Mouse (Mus musculus) embryonic facial prominence, embryonic 13.5 days (tissue): Measurements from ENCODE around the gene Atp2c1. TPM values are rescaled to one million over a fixed set of nuclear protein-coding genes. Genes with fewer than 3 reads are reported as not detected.

Experiments used
- ATAC-seq: fragments of 200-750 bp; cut with Nextera tagmentation; 2 replicates; pipeline ENCODE4 v1.8.0; 2017; ENCODE audit warnings: low read depth; ENCODE audit not compliant: insufficient number of reproducible peaks, insufficient read depth, low FRiP score, low TSS enrichment
- H3K27ac ChIP-seq: fragments of 300-500 bp; sonication (generic); 2 replicates; pipeline ENCODE4 v1.5.1; 2015; ENCODE audit warnings: moderate library complexity, mild to moderate bottlenecking, inconsistent platforms
- H3K27me3 ChIP-seq: fragments of 300-500 bp; sonication (generic); 2 replicates; pipeline ENCODE4 v1.6.1; 2015; ENCODE audit warnings: mild to moderate bottlenecking, inconsistent platforms
- H3K36me3 ChIP-seq: fragments of 300-500 bp; sonication (generic); 2 replicates; pipeline ENCODE4 v1.6.1; 2015; ENCODE audit warnings: mild to moderate bottlenecking, inconsistent platforms
- H3K4me1 ChIP-seq: fragments of 300-500 bp; sonication (generic); 2 replicates; pipeline ENCODE4 v1.6.1; 2015; ENCODE audit warnings: inconsistent platforms
- H3K4me2 ChIP-seq: fragments of 300-500 bp; sonication (generic); 2 replicates; pipeline ENCODE4 v1.6.1; 2015; ENCODE audit warnings: moderate library complexity, mild to moderate bottlenecking, inconsistent platforms
- H3K4me3 ChIP-seq: fragments of 300-500 bp; sonication (generic); 2 replicates; pipeline ENCODE4 v1.5.1; 2015; ENCODE audit warnings: mild to moderate bottlenecking, inconsistent platforms
- H3K9ac ChIP-seq: fragments of 300-500 bp; sonication (generic); 2 replicates; pipeline ENCODE4 v1.6.1; 2015; ENCODE audit warnings: mild to moderate bottlenecking, inconsistent platforms
- H3K9me3 ChIP-seq: fragments of 300-500 bp; sonication (generic); 2 replicates; pipeline ENCODE4 v1.6.1; 2016; ENCODE audit warnings: inconsistent platforms
- WGBS: fragments of 180-500 bp; shearing (Covaris S2); methylation state at CpG from one replicate; pipeline ENCODE4 v1.1.7; 2015; ENCODE audit warnings: mixed read lengths; 5-methylcytosine and 5-hydroxymethylcytosine counted together
- polyA plus RNA-seq: library from polyadenylated mRNA; unstranded; fragments of >200 nt; fragmentation: Nextera tagmentation; extraction: Ambion mirVana; gene quantifications from 2 replicates; pipeline ENCODE4 v1.2.1, GENCODE M21; 2015

Atp2c1 gene
- polyA plus RNA-seq = 53.3 and 54.4 TPM in 2 replicates

GRCm38 (mm10) chr9:105527219-105527618 lies at the start of gene Atp2c1:
Gene Atp2c1 (minus strand): TSS chr9:105527319.
- Histone ChIP-seq H3K27ac (no peak within 1 kb of the TSS), H3K9me3 (no peaks in the 10 kb centered on the region), H3K4me3 (no peak within 1 kb of the TSS), H3K4me1 (peaks cover 20% of the 10 kb centered on the region), H3K27me3 (no peaks in the 10 kb centered on the region), H3K36me3 (no peaks in the 10 kb centered on the region), H3K9ac (no peak within 1 kb of the TSS), H3K4me2 (no peak within 1 kb of the TSS)
- 92% methylated on average over 12 of the region's 12 CpGs for WGBS
- ATAC-seq = no peak

DNA sequence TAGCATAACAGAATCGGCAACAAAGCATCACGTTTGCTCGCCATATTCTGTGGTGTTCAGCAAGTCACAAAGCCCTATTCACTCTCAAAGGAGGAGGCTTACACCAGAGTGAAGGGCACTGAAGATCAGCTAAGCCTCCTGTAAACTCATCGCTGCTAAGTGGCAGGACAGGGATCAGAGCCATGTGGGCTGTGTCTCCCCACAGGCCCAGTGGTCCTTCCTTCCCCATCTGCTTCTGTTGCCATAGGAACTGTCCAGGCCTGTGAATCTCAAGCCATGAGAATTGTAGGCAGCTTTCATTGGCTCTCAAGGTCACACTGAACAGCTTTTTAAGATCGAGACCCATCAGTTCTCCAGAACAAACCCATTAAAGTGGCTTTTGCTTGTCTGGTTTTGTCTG lies 30.3 kb upstream of the Atp2c1 start:
- Histone ChIP-seq H3K4me3 (no peak overlapping the region), H3K9ac (no peak overlapping the region), H3K9me3 (no peaks in the 10 kb centered on the region), H3K4me2 (no peak overlapping the region), H3K36me3 (no peaks in the 10 kb centered on the region), H3K4me1 (peaks cover 21% of the 10 kb centered on the region; the same call in 1 of the 2 replicates), H3K27ac (no peak overlapping the region), H3K27me3 (no peaks in the 10 kb centered on the region)
- ATAC-seq = no peak
- WGBS = 91% methylated on average over 5 of the region's 5 CpGs

- H3K4me2 ChIP-seq = no peak overlapping the region
- H3K4me3 ChIP-seq = no peak overlapping the region
- WGBS = 76% methylated on average over 8 of the region's 8 CpGs
- ATAC-seq = no peak
- H3K36me3 ChIP-seq = no peaks in the 10 kb centered on the region
- peaks cover 21% of the 10 kb centered on the region; the same call in 1 of the 2 replicates for H3K4me1 ChIP-seq
- no peaks in the 10 kb centered on the region for H3K9me3 ChIP-seq
- no peaks in the 10 kb centered on the region for H3K27me3 ChIP-seq
- no peak overlapping the region for H3K27ac ChIP-seq
- no peak overlapping the region for H3K9ac ChIP-seq
Measured at GRCm38 (mm10) chr9:105556141-105556735, 29.1 kb upstream of the Atp2c1 start.

DNA sequence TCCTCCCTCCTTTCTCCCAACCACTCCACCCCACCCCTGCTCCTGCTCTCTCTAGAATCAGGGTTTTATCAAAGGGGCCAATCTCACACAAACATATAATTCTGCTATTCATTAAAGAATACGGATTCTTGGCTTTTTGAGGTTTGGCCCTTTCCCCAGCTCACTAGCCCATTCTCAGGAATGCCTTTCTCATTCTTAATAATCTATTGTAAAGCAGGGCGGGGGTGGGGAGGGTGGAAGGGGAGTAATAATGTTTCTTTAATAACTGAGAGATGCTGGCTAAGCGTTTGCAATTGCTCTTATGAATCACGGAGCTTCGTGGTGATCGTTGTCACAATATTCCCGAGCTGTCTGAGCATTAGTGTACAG lies 27.3 kb upstream of the Atp2c1 start:
- Histone ChIP-seq H3K4me1 (peaks cover 21% of the 10 kb centered on the region; the same call in 1 of the 2 replicates), H3K4me3 (peak overlapping the region; percentile 28), H3K36me3 (no peaks in the 10 kb centered on the region), H3K9ac (peak overlapping the region; percentile 54), H3K9me3 (no peaks in the 10 kb centered on the region), H3K27me3 (no peaks in the 10 kb centered on the region), H3K27ac (no peak overlapping the region), H3K4me2 (peak overlapping the region; percentile 52)
- WGBS = 49% methylated on average over 7 of the region's 7 CpGs
- no peak for ATAC-seq

DNA sequence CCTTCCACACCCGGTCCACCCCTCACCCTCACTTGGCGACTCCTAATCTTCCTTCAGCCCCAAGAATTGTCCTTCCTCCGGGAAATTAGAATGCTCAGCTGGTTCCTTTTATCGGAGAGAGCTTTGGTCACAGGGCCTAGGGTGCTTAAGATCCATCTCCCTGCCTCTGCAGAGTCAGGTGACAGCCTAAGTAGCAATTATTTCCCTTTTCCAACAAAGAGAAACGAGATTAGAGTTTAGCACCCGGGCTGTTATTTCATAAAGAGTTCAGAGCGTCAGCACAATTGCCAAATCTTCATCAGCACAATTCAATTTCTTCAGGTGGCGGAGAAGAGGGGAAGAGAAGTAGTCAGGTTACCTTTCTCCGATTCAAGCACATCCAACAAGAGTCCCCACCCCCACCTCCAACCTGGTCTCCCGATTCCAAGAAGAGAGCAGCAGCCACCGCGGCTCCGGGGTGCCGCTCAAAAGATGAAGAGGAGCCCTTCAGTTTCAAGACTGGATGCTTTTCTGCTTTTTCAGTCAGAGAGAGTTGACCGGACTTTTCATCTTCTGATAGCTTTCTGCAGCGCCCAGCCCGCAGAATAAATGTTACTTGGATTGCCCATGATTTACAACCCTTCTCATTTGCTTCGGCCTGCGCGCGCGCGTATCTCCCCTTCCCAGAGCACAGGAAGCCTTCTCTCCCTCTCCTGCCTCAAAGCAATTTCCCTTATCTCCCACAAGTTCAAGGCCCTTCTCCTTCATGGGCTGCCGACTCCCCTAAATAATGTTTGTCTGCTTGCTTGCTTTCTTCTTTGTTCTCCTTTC lies 26.7 kb upstream of the Atp2c1 start:
- peaks cover 21% of the 10 kb centered on the region; the same call in 1 of the 2 replicates for H3K4me1 ChIP-seq
- no peaks in the 10 kb centered on the region for H3K27me3 ChIP-seq
- no peak for ATAC-seq
- peak overlapping the region; percentile 52 for H3K4me2 ChIP-seq
- 13% methylated on average over 24 of the region's 24 CpGs for WGBS
- H3K9ac ChIP-seq = peak overlapping the region; percentile 54
- no peaks in the 10 kb centered on the region for H3K36me3 ChIP-seq
- peak overlapping the region; percentile 49 for H3K27ac ChIP-seq
- peak overlapping the region; percentile 28 for H3K4me3 ChIP-seq
- H3K9me3 ChIP-seq = no peaks in the 10 kb centered on the region

DNA sequence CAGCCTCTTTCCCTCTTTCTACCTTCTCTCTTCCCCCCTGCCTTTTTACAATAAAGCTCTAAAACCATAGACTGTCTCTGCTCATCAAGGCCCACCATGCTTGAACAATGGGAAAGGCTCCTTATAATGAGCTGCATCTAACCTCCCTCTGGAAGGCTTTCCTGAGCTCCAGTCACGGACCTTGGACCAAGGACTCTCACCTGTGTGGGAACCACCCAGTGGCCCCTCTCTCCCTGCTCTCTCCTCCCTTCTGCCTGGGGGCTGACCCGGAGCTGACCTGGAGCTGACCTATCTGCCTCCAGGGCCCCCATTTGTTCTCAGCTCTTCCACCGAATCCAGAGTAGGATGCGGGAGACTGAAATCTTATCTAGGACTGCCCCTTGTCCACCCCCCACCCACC lies 24.3 kb upstream of the Atp2c1 start:
- Histone ChIP-seq H3K9me3 (no peaks in the 10 kb centered on the region), H3K27ac (no peak overlapping the region), H3K4me2 (no peak overlapping the region), H3K27me3 (no peaks in the 10 kb centered on the region), H3K4me3 (no peak overlapping the region), H3K9ac (no peak overlapping the region), H3K4me1 (peaks cover 21% of the 10 kb centered on the region; the same call in 1 of the 2 replicates), H3K36me3 (no peaks in the 10 kb centered on the region)
- WGBS = 40% methylated on average over 4 of the region's 4 CpGs
- no peak for ATAC-seq

- Histone ChIP-seq H3K4me2 (no peak overlapping the region), H3K9ac (no peak overlapping the region), H3K27ac (no peak overlapping the region), H3K9me3 (no peaks in the 10 kb centered on the region), H3K4me3 (no peak overlapping the region), H3K4me1 (peaks cover 11% of the 10 kb centered on the region; the same call in 1 of the 2 replicates), H3K36me3 (no peaks in the 10 kb centered on the region), H3K27me3 (no peaks in the 10 kb centered on the region)
- ATAC-seq = no peak
- WGBS = 74% methylated on average over 6 of the region's 6 CpGs
Measured at GRCm38 (mm10) chr9:105549096-105549495, 22.0 kb upstream of the Atp2c1 start.

GRCm38 (mm10) chr9:105544013-105544750 lies 17.1 kb upstream of the Atp2c1 start:
- 75% methylated on average over 8 of the region's 8 CpGs for WGBS
- H3K4me1 ChIP-seq = no peaks in the 10 kb centered on the region

DNA sequence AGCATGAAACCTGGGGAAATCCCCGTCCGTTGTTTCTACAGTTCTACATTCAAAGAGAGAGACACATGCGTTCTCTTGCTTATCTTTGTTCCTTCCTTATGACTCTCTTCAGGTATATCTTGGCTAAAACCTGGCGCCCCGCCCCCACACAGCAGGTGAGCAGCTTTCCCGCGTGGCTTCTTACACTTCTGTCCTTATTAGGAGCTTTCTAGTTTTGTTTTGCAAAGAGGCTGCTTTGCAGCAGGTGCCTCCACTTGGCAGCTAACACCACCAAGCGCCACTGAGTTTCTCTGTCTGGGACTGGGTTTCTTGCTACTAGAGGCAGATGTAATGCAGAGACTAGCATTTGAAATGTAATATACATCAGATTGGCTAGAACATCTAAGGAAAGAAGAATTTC lies 10.4 kb upstream of the Atp2c1 start:
- Histone ChIP-seq H3K4me3 (no peak overlapping the region), H3K27ac (no peak overlapping the region), H3K9me3 (no peaks in the 10 kb centered on the region), H3K36me3 (no peaks in the 10 kb centered on the region), H3K27me3 (no peaks in the 10 kb centered on the region), H3K9ac (no peak overlapping the region), H3K4me2 (no peak overlapping the region), H3K4me1 (peaks cover 8% of the 10 kb centered on the region)
- WGBS = 31% methylated on average over 8 of the region's 8 CpGs
- ATAC-seq = no peak

More at GRCm38 (mm10) chr9:105544013-105544750, 17.1 kb upstream of the Atp2c1 start:
- Histone ChIP-seq H3K36me3 (no peaks in the 10 kb centered on the region), H3K9ac (no peak overlapping the region), H3K9me3 (no peaks in the 10 kb centered on the region), H3K4me2 (no peak overlapping the region), H3K27me3 (no peaks in the 10 kb centered on the region), H3K4me3 (no peak overlapping the region), H3K27ac (no peak overlapping the region)
- no peak for ATAC-seq

GRCm38 (mm10) chr9:105536877-105537276 lies 9.8 kb upstream of the Atp2c1 start:
- 61% methylated on average over 10 of the region's 10 CpGs for WGBS
- ATAC-seq = no peak
- no peak overlapping the region for H3K4me2 ChIP-seq

GRCm38 (mm10) chr9:105525355-105525754 lies 1.8 kb downstream of the Atp2c1 start:
- ATAC-seq = no peak
- H3K27ac ChIP-seq = no peak overlapping the region
- WGBS = 43% methylated on average over 4 of the region's 4 CpGs

More at GRCm38 (mm10) chr9:105536877-105537276, 9.8 kb upstream of the Atp2c1 start:
- no peak overlapping the region for H3K9ac ChIP-seq
- H3K36me3 ChIP-seq = no peaks in the 10 kb centered on the region
- H3K27ac ChIP-seq = no peak overlapping the region
- no peaks in the 10 kb centered on the region for H3K9me3 ChIP-seq
- H3K4me3 ChIP-seq = no peak overlapping the region
- no peaks in the 10 kb centered on the region for H3K27me3 ChIP-seq
- H3K4me1 ChIP-seq = peaks cover 8% of the 10 kb centered on the region

More at GRCm38 (mm10) chr9:105525355-105525754, 1.8 kb downstream of the Atp2c1 start:
- Histone ChIP-seq H3K36me3 (no peaks in the 10 kb centered on the region), H3K4me3 (no peak overlapping the region), H3K9me3 (no peaks in the 10 kb centered on the region), H3K27me3 (no peaks in the 10 kb centered on the region), H3K4me2 (no peak overlapping the region), H3K9ac (no peak overlapping the region), H3K4me1 (peaks cover 26% of the 10 kb centered on the region)
